Mouse (Mus musculus) T-helper 1 cell (primary cell): Measurements from ENCODE around the gene Abcc4.
"Not testable (repeated sequence)": the region's sequence is repeated elsewhere in the genome, so short reads cannot be mapped to it uniquely, and the experiment has no call there.

Source experiments
- in situ Hi-C: fragments of 300-600 bp; cut with MboI, MseI; formaldehyde crosslinking; loops from one replicate; pipeline ENCODE4 v1.15.1; 2025; ENCODE audit warnings: high pct_unique_total_duplicates

The Abcc4 gene

DNA sequence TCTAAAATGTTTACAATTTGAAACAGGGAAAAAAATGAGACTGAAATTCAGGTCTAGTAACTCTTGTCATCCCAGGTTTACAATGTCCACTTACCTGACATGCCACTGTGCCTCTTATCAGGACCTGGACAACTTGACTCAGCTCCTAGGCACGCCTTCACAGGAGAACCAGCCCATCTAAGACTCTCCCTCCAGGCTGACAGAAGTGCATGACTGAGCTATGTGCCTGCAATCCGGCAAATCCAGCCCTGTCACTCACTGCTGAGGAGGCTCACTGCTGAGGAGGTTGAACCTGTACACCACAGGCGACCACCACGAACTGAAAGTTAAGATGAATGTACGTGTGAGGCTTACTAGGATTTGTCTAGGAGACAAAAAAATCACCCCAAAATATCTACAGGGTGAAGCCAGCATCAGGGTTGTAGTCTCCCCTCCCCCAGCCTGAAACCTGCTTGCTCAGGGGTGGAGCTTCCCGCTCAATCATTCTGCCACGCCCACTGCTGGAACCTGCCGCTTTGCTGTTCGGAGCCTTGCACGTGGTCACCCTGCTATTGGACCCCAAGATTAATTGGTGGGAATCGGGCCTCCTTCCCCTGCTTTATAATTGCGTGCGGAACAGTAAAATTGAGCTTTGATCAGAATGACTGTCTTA, 63.0 kb downstream of the Abcc4 start:
- in situ Hi-C loops = not testable (repeated sequence)

DNA sequence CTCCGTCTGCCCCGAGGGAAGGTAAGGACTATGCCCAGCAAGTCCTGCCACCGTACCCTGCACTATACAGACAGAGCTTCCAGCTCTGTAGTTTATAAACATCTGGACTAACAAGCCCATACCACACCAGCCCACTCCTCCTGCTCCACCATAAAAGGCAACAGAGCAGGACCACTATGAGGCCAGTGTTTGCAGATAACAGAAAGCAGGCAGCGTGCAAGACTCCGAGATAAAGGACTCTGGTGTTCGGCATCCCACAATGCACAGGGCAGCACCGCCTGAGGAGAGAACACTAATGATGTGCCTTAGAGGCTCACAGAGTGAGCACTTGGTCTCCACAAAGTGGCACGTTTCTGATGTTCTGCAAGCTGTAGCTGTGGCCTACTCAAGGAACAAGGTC, 63.9 kb downstream of the Abcc4 start:
- in situ Hi-C loops = no loop called here

GRCm38 (mm10) chr14:118638447-118639275, 67.4 kb downstream of the Abcc4 start:
- in situ Hi-C loops = no loop called here

- in situ Hi-C loops = no loop called here
Measured at GRCm38 (mm10) chr14:118635493-118636183, 70.4 kb downstream of the Abcc4 start.

GRCm38 (mm10) chr14:118629649-118630048, 76.4 kb downstream of the Abcc4 start:
- in situ Hi-C loops = no loop called here

DNA sequence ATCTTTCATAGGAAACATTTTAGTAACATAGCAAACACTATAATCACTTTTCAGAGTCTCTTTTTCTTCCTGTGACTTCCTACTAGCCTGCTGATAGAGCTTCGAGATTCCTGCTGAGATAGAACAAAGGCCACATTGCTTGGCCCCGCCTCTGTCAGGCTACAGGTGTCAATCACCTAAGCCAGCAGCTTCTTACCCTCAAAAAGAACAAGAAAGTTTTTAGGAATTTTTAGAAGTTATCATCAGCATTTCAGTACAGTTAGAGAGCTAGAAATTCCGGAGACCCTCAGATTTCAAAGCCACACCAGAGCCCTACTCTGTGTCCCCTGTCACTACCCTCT, 84.6 kb downstream of the Abcc4 start:
- in situ Hi-C loops = loop anchor here (5.0 kb wide), 1 partner anchor 146 kb away; no protein-coding TSS in a partner anchor

DNA sequence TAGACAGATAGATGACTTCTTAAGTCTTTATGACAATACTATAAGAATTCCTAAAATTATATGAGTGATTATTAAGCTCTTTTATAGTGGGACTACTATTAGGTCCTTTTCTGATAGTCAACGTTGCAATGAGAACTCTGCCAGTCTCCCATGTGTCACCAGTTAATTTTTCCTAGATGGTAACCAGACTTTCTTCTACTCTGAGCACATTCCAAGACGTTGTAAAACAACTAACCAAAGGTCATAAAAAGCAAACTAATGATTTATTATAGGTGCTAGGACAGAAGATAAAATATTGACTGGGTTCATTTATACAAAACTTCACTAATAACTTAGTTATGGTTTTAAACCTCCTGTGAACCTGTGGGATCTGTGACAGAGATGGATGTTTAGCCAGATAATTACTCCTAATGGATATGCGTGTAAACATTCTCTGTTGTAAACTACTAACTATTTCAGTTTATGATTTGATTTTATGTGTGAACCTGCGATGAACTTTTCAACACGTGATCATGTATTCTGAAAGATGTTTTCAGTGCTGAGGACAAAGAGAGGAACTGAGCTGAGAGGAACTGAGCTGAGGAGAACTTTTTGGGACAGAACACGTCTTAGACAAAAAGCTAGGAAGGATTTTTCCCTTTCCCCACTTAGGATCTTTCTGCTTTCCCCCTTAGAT, 85.1 kb downstream of the Abcc4 start:
- in situ Hi-C loops = loop anchor here (5.0 kb wide), 1 partner anchor 146 kb away; no protein-coding TSS in a partner anchor

DNA sequence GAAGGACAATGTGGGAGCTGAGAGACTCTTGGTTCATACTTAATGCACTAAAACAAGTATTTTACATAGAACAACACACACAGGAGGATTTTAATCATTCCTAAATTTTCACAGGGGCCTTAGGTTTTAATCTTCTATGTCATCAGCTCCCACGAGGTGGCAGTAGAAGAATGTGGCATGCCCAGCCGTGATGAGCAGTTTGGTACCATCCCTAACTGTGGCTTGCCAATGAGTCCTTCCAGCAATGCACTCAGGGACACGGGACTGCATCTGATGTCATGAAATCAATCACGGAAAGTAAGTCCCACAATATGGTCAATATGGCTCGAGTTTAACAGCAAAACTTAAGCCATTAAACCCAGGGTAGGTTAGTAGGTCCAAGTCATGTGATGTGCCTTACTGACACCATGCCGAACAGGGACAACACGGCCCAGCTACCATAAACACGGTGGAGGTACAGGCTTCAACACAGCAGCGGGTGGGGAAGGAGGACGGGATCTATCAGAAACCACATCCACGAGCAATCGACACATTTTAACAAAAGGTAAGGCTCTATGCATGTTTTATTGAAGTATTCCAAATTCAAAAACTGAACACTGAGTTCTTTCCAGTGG, 89.2 kb downstream of the Abcc4 start:
- in situ Hi-C loops = no loop called here

- in situ Hi-C loops = no loop called here
Measured at GRCm38 (mm10) chr14:118613734-118614133, 92.3 kb downstream of the Abcc4 start.

- in situ Hi-C loops = no loop called here
Measured at GRCm38 (mm10) chr14:118611714-118612113, 94.3 kb downstream of the Abcc4 start.

DNA sequence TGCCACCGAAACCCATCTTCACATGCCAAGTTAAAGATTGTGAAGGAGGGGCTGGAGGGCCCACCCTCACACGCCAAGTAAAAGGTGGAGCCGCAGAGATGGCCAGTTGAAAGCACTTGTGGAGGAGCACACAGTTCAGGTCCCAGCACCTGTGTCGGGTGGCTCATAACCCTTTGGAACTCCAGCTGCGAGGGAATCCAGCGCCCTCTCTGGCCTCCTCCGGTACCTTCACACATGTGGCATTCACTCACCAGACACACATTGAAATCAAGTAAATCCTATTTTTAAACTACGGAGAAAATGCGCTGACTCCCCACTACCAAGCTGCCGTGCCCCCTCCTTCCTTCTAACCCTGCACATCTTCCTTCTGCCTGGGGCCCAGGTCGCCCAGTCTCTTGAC, 95.2 kb downstream of the Abcc4 start:
- in situ Hi-C loops = no loop called here

- in situ Hi-C loops = no loop called here
Measured at GRCm38 (mm10) chr14:118608816-118609465, 97.1 kb downstream of the Abcc4 start.

DNA sequence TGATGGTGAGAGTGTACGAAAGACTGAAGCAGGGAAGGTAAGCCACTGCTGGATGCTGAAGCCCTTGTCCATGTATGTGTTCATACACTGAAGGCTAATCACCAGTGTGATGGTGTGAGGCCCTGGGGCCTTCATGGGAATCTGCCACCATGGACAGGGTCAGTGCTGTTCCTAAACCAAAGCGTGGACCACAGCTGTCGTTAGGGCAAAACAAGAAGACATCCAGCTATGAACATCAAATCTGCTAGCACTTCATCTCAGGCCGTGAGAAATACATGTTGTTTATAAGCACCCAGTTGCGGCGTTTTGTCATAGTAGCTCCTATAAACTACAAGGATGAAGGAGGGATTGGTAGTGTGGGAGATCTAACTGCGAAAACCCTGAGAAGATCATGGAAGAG, 97.7 kb downstream of the Abcc4 start:
- in situ Hi-C loops = no loop called here

- in situ Hi-C loops = no loop called here
Measured at GRCm38 (mm10) chr14:118606476-118606875, 99.5 kb downstream of the Abcc4 start.

- in situ Hi-C loops = no loop called here
Measured at GRCm38 (mm10) chr14:118604903-118605302, 101.1 kb downstream of the Abcc4 start.

DNA sequence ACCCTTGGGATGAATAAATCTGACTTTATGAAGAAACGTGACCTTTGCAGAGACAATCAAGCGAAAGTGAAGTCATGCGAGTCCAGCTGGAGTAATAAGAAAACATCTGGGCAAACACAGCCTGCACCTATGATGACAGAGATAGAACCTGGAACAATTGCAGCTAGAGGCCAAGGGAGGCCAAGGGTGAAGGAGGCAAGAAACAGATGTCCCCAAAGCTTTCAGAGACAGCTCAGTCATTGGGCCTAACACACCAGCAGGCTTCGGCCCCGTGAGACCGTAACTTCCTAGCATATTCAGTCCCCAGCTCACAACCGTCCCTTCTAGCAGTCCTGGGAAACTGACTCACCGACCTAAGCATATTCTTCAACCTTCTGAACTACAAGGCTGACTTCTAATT, 104.0 kb downstream of the Abcc4 start:
- in situ Hi-C loops = no loop called here

DNA sequence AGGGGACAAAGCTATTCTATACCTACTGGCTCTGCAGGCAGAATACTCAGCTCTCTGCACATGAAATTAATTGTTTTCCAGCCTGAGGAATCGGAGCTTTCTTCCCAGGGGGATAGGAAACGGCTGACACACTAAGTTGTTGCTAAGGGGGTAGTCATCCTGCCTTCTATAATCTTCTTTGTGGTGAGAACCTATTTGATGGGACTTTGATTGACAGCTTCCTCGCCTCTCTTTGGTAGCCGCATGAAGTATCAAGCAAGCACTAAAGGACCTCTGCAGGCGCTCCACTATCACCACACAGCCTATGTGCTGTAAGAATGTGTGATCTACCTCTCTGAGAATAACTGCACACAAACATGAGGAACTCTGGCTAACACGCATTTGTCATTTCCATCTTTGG, 105.3 kb downstream of the Abcc4 start:
- in situ Hi-C loops = no loop called here

- in situ Hi-C loops = loop anchor here (10.0 kb wide), 1 partner anchor 384 kb away; no protein-coding TSS in a partner anchor
Measured at GRCm38 (mm10) chr14:118598757-118599156, 107.3 kb downstream of the Abcc4 start.

DNA sequence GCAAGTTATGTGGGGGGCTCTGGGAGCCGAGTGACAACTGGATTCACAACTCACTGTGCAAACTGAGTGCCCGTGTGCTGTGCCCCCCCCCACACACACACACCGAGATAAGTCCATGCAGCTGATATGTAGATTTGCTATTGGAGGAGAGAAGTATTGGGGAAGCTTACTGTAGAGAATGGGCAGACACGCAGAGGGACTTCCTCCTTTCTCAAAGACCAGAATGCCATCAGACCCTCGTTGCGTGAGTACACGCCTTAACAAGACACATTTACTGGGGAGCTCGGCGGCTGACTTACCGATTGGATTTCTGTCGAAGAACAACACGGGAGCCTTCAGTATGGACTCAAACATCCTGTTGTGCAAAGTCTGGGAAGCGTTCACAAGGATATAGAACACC, 111.6 kb downstream of the Abcc4 start:
- in situ Hi-C loops = loop anchor here (10.0 kb wide), 1 partner anchor 380 kb away; no protein-coding TSS in a partner anchor

DNA sequence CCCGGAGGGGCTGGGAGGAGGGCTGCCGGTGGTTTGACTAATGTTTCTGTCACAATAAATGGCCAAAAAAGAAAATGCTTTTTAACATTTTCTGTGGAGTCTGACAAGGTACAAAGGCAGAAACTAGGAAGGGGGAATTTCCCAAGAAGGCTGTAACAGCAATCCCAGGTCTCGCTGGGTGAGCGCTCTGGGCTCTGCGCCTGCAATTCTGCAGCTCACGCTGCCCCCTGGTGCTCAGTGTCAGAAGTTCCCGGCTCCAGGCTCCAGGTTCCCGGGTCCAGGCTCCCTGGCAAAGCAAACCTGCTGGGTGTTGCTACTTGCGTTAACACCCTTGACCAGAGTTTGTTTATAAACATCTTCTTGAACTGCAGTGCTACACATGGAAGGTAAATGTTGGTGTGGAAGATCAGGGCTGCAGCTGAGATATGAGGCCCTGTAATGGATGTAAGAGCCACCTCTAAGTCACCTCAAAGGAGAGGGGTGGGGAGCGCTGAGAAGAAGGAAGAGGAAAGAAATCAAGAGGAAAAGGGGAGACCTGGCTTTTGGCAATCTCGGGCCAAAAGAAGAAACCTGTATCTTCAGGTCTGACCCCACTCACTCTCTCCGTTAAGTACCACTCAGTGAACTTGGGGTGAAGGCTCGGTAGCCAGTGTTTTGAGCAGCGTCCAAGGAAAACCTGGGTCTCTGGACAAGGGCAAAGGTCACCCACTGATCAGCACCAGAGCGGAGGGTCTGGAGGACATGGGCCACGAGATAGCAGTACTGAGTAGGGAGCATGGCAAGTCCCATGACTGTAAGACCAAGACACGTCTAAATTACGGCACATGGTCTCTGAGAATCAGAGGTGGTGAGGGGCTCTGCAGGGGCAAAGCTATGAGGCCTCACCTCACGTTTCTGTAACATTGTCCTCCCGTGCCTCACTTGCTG, 114.3 kb downstream of the Abcc4 start:
- in situ Hi-C loops = loop anchor here (10.0 kb wide), 1 partner anchor 377 kb away; no protein-coding TSS in a partner anchor
